ENCODE assay signal across 8 mouse cellular contexts in the genomic region with DNA sequence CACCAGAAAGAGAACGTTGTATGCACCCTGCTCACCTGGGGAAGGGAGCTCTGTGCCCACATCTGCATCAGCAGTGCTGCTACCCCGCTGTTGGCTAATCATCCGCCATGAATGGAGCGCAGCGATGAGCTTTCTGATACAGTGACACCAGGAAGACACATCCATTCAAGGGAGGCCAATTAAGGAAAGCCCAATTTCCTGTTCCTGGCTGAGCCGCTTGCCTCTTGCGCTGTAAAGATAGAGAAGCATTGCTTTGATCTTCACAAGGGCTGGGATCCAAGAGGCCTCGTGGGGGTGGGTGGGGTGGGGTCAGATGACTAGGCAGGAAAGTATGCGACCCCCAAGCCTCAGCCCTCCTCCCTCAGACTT. TPM values are rescaled to one million over a fixed set of nuclear protein-coding genes. Genes with fewer than 3 reads are reported as not detected.
DNase-seq lines count a peak whose midpoint lies in the region; ATAC-seq lines count a peak whose summit lies in the region.

No protein-coding gene starts in this region.

- WGBS in embryonic facial prominence, embryonic 11.5 days = 7% methylated on average over 9 of the region's 9 CpGs

- no peak for ATAC-seq in megakaryocyte, adult 5-6 weeks (ENCODE audit: poor library complexity, severe bottlenecking)
- ATAC-seq in embryonic facial prominence, embryonic 11.5 days (replicated peaks; ENCODE audit: insufficient number of reproducible peaks, low FRiP score, low TSS enrichment, low read depth) = no peak

- H3K36me3 ChIP-seq in megakaryocyte, embryonic 14.5 days (replicated peaks; ENCODE audit: low read length) = peaks cover 21% of the 10 kb centered on the region
- H3K36me3 ChIP-seq in embryonic facial prominence, embryonic 11.5 days (replicated peaks; ENCODE audit: control insufficient read depth, insufficient read depth, low read depth, low read length) = no peaks in the 10 kb centered on the region

- H3K4me2 ChIP-seq in embryonic facial prominence, embryonic 11.5 days (ENCODE audit: low read depth, low read length) = no peak overlapping the region

- peak overlapping the region; percentile 76 for H3K4me3 ChIP-seq in megakaryocyte, embryonic 14.5 days (replicated peaks)
- no peak overlapping the region for H3K4me3 ChIP-seq in embryonic facial prominence, embryonic 11.5 days (ENCODE audit: low read depth, low read length)

- no peaks in the 10 kb centered on the region for H3K9me3 ChIP-seq in megakaryocyte, embryonic 14.5 days
- no peaks in the 10 kb centered on the region for H3K9me3 ChIP-seq in embryonic facial prominence, embryonic 11.5 days (replicated peaks; ENCODE audit: control insufficient read depth, low read length)

- peaks cover 43% of the 10 kb centered on the region for H3K4me1 ChIP-seq in megakaryocyte, embryonic 14.5 days
- peaks cover 2% of the 10 kb centered on the region; the same call in 1 of the 2 replicates for H3K4me1 ChIP-seq in embryonic facial prominence, embryonic 11.5 days (ENCODE audit: control insufficient read depth, insufficient read depth, low read length)

- peaks cover 13% of the 10 kb centered on the region for H3K27me3 ChIP-seq in megakaryocyte, embryonic 14.5 days (replicated peaks)
- no peaks in the 10 kb centered on the region for H3K27me3 ChIP-seq in embryonic facial prominence, embryonic 11.5 days (ENCODE audit: control insufficient read depth, insufficient read depth, low read length)

- H3K27ac ChIP-seq in embryonic facial prominence, embryonic 11.5 days (replicated peaks; ENCODE audit: low read depth, low read length) = no peak overlapping the region

- no peak overlapping the region for H3K9ac ChIP-seq in embryonic facial prominence, embryonic 11.5 days (replicated peaks; ENCODE audit: low read length)

- DNase-seq in embryonic facial prominence, embryonic 11.5 days (ENCODE audit: low spot score) = peak; percentile 27
- DNase-seq in kidney, postnatal 14 days = peak; percentile 48
- peak; percentile 87 for DNase-seq in retina, postnatal 1 day
- DNase-seq in urinary bladder, postnatal 14 days (ENCODE audit: low spot score) = no peak
- no peak for DNase-seq in cerebellum, adult 9-11 months
- DNase-seq in urinary bladder, adult 2 months (ENCODE audit: low spot score) = no peak

RNA-seq across cellular contexts. Expression of a gene that starts 55.8 kb away (rescaled TPM):
- 2.2 and 5.0 TPM in 2 replicates for polyA plus RNA-seq in megakaryocyte, embryonic 14.5 days (2012; ENCODE audit: insufficient read depth, low replicate concordance)
- 11.5 and 13.1 TPM in 2 replicates for total RNA-seq in megakaryocyte, adult 5-6 weeks (2015)
- 36.8 and 46.0 TPM in 2 replicates for total RNA-seq in megakaryocyte, adult 5-6 weeks (2017)
- polyA plus RNA-seq in embryonic facial prominence, embryonic 11.5 days (2014; fragmentation: Nextera tagmentation; extraction: Ambion mirVana) = 6.3 and 6.9 TPM in 2 replicates
- polyA plus RNA-seq in urinary bladder, adult 2 months (2012; rRNA removed) = 13.2 and 17.5 TPM in 2 replicates

Comparison
In these comparisons a context has a peak if more than half of its experiments do, and no peak if none do; other contexts are left out.
1. DNase-seq: peak in embryonic facial prominence, embryonic 11.5 days (single experiment), kidney, postnatal 14 days (single experiment) and retina, postnatal 1 day (single experiment); none in urinary bladder, postnatal 14 days (single experiment), cerebellum, adult 9-11 months (single experiment) and urinary bladder, adult 2 months (single experiment).